In the genomic region with DNA sequence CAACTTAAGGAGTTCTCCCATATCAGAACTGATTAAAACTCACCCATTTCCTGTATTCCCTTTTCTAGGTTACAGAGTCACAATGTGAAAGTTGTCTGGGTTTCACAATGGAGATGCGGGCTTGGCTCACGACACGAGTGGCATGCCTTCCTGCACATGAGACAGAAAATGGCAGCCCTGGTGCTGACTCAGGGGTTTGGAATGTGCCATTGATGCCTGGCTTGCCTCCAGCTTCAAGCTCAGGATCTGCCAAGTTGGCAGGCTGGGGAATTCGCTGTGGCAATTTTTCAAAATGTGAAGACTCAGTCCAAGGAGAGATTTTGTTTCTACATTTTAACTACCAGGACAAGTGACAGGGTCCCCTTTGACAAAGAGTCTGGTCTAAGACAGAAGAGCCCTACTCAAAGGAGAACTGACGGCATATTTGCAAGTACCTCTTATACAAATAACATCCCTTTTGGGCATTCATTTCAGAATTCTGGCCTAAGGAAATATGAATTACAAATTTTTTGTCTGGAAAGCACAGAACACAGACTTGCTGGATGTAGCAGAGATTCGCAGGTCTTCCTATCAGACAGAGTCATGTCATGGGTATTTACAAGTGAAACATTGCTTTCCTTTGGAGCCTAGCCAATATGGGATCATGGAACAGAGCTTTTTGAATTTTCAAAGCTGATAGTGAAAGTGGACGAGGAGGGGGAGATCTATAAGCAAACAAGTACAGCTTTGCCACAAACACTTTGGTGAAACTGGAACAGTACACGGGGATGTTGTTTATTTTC, we compare ENCODE assay signal across 8 mouse cellular contexts.
DNase-seq lines count a peak whose midpoint lies in the region; ATAC-seq lines count a peak whose summit lies in the region.
"Had no signal": no experiment of that assay in that cellular context is flagged by ENCODE, and none has a peak within 500 bp of the region (broad histone marks: within the 10 kb centered on the region; RNA-seq: fewer than 3 reads in every experiment).

No protein-coding gene starts in this region.

- no peak overlapping the region for H3K27ac ChIP-seq in limb, embryonic 12.5 days
- no peak overlapping the region; the same call in 1 of the 2 replicates for H3K27ac ChIP-seq in neural tube, embryonic 14.5 days (ENCODE audit: low read depth, low read length)
- H3K27ac ChIP-seq: embryonic facial prominence, embryonic 12.5 days had no signal

- peak; percentile 86 for DNase-seq in adrenal gland, postnatal 36 days
- DNase-seq in embryo, embryonic 10 days (ENCODE audit: low spot score): peak; percentile 65
- DNase-seq in gastrocnemius, postnatal 10 days: peak; percentile 58
- DNase-seq in kidney, adult 8-10 months: peak; percentile 56 to 68

- H3K9me3 ChIP-seq in limb, embryonic 12.5 days: no peaks in the 10 kb centered on the region
- H3K9me3 ChIP-seq in neural tube, embryonic 14.5 days (ENCODE audit: control insufficient read depth, low read length): no peaks in the 10 kb centered on the region
- H3K9me3 ChIP-seq: embryonic facial prominence, embryonic 12.5 days had no signal

- WGBS in limb, embryonic 12.5 days: 41% methylated on average over 8 of the region's 8 CpGs
- 43% methylated on average over 8 of the region's 8 CpGs for WGBS in neural tube, embryonic 14.5 days

- peaks cover 7% of the 10 kb centered on the region for H3K4me1 ChIP-seq in limb, embryonic 12.5 days (replicated peaks)
- no peaks in the 10 kb centered on the region for H3K4me1 ChIP-seq in neural tube, embryonic 14.5 days (ENCODE audit: control insufficient read depth, insufficient read depth, low read length)

- H3K4me2 ChIP-seq in limb, embryonic 12.5 days: peak overlapping the region; percentile 35
- H3K4me2 ChIP-seq in neural tube, embryonic 14.5 days (ENCODE audit: low read depth, low read length): no peak overlapping the region
- H3K4me2 ChIP-seq: embryonic facial prominence, embryonic 12.5 days had no signal

- no peak overlapping the region for H3K4me3 ChIP-seq in limb, embryonic 12.5 days (replicated peaks)
- H3K4me3 ChIP-seq in neural tube, embryonic 14.5 days (ENCODE audit: low read depth, low read length): no peak overlapping the region
- H3K4me3 ChIP-seq: embryonic facial prominence, embryonic 12.5 days had no signal

- no peaks in the 10 kb centered on the region for H3K36me3 ChIP-seq in limb, embryonic 12.5 days
- H3K36me3 ChIP-seq in neural tube, embryonic 14.5 days (ENCODE audit: control insufficient read depth, insufficient read depth, low read length): no peaks in the 10 kb centered on the region
- H3K36me3 ChIP-seq: embryonic facial prominence, embryonic 12.5 days had no signal

- H3K9ac ChIP-seq in limb, embryonic 12.5 days (replicated peaks): no peak overlapping the region
- no peak overlapping the region for H3K9ac ChIP-seq in neural tube, embryonic 14.5 days (replicated peaks; ENCODE audit: low read depth, low read length)
- H3K9ac ChIP-seq: embryonic facial prominence, embryonic 12.5 days had no signal

- no peak for ATAC-seq in limb, embryonic 12.5 days (ENCODE audit: insufficient number of reproducible peaks, insufficient read depth, low FRiP score, low TSS enrichment, low read depth)
- ATAC-seq in neural tube, embryonic 14.5 days (ENCODE audit: low read depth): peak; percentile 88
- no peak for ATAC-seq in inflammation-experienced regulatory T-cells, adult 6 months

- no peaks in the 10 kb centered on the region; the same call in 1 of the 2 replicates for H3K27me3 ChIP-seq in limb, embryonic 12.5 days
- H3K27me3 ChIP-seq in neural tube, embryonic 14.5 days (ENCODE audit: control insufficient read depth, insufficient read depth, low read length): no peaks in the 10 kb centered on the region
- H3K27me3 ChIP-seq: embryonic facial prominence, embryonic 12.5 days had no signal
